Mouse (Mus musculus) thymus, postnatal 0 days (tissue): ENCODE measurements at regions not wholly inside any gene's neighbourhood (a gene's known extent, or its start where the extent isn't known, plus 50 kb on each side); places are given as distances from the start of the nearest gene placed in this dataset.

ENCODE experiments used
- DNase-seq: peaks from one replicate; pipeline ENCODE4 v3.0.0-alpha.2; 2015; ENCODE audit warnings: low spot score

DNA sequence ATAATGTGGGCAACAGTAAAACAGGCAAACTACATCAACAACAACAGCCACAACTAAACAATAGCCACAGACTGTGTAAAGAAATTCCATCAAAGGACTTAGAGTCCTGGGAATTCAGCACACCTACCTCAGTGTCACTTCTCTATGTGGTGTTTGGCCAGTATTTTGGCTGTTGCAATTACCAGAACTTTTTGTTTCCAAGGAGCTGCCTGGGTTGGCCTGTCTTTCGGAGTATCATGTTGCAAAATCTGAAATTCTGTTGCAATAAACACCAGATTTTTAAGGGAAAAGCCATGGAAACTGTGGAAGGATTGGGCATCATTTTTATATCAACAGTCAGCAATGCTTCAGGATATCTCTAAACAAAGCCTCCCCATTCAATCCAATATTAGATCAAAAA lies 275.1 kb upstream of the Gm11146 start:
- no peak for DNase-seq

DNA sequence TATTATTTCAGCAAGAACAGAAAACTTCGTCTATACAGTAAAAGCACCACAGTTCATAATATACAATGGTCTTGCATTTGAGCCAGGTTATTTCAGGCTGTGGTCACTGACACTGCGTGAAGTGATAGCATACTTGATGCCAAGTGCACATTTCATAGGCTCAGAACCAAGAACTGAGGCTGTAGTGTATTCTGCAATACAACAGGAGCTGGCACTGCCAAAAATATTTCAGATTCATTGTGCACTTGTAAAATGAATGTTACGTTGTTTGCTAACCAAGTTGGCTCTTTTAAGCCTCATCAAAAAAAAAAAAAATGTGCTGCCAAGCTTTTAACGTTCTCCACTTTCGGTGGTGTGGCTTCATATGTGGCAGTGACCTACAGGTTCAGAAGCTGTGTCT lies 261.4 kb upstream of the Gm11146 start:
- no peak for DNase-seq

DNA sequence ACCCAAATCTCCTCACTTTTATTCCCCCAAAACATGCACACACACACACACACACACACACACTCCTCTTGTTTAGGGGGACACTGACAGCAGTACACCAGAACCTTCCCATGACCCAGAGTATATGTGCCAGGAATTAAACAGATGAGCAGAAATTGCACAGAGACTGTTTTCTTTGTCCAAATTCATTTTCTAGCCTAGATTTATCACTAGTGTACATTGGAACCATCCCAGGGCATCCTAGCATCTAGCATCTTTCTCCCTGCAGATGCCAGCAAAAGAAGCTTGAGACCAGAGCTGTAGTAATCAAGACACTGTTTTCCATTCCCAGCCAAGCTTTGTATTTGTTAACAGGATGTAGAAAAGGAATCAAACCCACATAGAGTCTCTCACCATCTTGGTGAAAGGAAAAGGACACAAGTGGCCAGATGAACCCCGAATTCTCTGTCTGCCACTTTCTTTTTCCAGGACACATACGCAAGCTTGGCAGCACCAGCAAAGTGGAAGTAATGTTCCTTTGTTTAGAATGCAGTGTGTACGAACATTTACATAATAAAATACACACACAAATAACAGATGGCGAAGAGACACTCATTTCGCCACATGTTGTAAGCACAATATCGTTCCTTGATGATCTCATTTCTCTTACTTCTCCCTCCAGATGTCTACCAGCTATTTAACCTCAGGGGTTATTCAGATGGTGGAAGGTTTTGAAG lies 250.3 kb upstream of the Gm11146 start:
- DNase-seq: no peak

GRCm38 (mm10) chr16:77851206-77852065 lies 249.5 kb upstream of the Gm11146 start:
- no peak for DNase-seq

- no peak for DNase-seq
Observed at GRCm38 (mm10) chr16:77835767-77836166, 233.9 kb upstream of the Gm11146 start.

GRCm38 (mm10) chr16:77827322-77828117 lies 225.6 kb upstream of the Gm11146 start:
- DNase-seq: no peak

GRCm38 (mm10) chr16:77799709-77800108 lies 197.8 kb upstream of the Gm11146 start:
- DNase-seq: no peak

GRCm38 (mm10) chr16:77796926-77797325 lies 195.0 kb upstream of the Gm11146 start:
- no peak for DNase-seq

- no peak for DNase-seq
Observed at GRCm38 (mm10) chr16:77789652-77790051, 187.8 kb upstream of the Gm11146 start.

GRCm38 (mm10) chr16:77789206-77789605 lies 187.3 kb upstream of the Gm11146 start:
- no peak for DNase-seq

- DNase-seq: no peak
Observed at GRCm38 (mm10) chr16:77788781-77789150, 186.9 kb upstream of the Gm11146 start.

DNA sequence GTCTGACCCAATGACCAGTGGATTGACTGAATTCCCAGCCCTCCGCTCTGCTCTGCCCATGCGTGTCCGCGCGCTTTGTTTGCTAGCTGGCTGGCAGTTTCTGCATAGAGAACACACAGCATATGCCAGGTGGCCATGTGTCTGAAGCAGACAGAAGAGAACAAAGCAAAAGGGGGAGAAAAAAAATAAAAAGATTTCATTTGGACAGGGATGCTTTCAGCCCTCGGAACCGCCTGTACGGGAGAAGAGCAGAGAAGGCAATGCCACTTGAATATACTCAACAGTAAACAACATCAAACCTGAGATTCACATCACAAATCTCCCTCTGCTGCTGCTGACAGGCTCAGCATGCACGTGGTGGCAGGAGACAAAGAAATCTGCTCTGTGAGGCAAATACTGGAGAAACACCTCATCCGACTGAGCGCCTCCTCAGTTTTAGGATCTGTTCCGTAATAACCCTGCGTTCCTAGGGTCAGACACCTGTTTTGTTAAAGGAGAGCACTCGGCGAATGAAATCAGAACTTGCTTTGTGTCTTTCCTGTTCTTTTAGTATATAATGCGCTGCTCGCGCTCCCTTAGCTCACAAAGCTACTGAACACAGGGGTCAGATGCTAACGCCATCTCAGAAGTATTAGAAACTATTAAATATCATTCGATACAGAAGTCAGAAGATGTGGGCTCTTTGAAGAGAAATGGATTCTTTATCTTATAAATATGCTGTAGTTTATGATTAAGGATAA lies 186.3 kb upstream of the Gm11146 start:
- DNase-seq: no peak

- DNase-seq: no peak
Observed at GRCm38 (mm10) chr16:77787025-77787424, 185.1 kb upstream of the Gm11146 start.

DNA sequence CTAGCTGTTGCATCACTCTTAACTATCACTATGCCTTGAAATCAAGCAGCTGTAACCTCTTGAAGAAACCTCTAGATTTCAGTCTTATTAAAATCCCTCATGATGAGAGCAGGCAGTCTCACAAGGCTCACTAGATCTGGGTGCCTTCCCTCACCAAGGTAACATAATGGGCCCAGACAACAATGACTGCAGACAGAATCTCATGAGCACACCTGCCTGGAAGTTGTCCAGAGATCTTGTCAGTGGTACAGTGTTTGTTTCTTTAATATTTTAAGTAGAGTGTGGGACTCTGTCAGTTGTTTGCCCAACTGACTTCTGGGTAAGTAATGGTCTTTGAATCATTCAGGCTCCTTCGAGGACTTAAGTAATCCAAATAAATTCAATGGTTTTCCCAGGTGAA lies 177.1 kb upstream of the Gm11146 start:
- DNase-seq: no peak

DNA sequence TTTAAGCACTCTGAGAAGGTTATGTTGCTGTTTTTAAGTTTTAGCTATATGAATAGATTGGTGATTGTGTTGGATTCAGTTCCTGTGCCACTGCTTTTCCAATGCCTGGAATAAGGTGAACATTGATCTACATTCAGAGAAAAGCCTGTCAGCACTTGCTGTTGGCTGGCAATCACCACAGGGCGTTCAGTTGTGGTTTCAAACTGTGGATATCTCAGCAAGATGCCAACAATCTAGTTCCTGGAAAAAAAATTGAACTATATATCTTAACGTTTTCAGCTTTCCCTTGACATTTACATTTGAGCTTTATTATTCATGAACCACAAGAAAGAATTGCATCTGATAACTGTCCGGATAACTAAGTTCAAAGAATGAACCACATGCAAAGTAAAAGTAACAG lies 170.2 kb upstream of the Gm11146 start:
- no peak for DNase-seq

DNA sequence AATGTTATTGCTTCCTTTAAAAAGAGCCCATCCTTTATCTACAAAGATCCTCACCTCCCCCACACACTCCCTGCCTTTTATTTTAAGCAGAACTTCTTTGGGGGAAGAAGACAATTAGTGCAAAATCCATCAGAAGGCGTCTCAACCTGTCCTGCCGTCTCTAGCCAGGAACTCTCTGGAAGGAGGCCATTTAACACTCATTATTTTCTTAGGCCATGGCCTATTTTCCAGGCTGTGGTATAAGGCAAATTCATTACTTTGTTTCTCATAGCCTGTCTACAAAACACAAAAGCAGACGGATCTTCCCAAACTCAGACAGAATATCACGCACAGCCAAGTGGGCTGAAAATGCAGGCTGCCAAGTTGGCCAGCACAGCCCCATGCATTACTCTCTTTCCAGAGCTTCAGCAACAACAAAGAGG lies 159.0 kb upstream of the Gm11146 start:
- no peak for DNase-seq

GRCm38 (mm10) chr16:77760479-77760878 lies 158.6 kb upstream of the Gm11146 start:
- DNase-seq: no peak

- DNase-seq: no peak
Observed at GRCm38 (mm10) chr16:77759997-77760396, 158.1 kb upstream of the Gm11146 start.

GRCm38 (mm10) chr16:77754882-77755281 lies 153.0 kb upstream of the Gm11146 start:
- no peak for DNase-seq

DNA sequence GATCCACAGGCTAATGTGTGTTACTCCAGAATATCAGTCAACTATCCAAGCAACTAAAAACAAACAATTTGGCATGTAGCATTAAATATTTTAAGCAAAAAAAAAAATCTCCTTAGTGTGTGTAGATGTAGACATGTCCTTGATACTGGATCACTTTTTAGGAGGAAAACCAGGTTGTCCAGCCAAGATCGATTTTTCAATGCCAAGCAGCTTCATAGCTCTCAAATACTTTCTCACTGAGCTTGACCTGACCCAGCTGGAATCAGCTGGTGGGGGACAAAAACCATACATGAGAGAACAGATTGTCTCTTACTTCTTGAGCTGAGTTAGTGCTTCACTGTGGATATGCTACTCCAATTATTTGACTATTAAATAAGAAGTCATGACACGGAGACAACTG lies 147.6 kb upstream of the Gm11146 start:
- no peak for DNase-seq

- no peak for DNase-seq
Observed at GRCm38 (mm10) chr16:77743838-77744237, 141.9 kb upstream of the Gm11146 start.
